ENCODE assay signal across 16 mouse cellular contexts in the genomic region with DNA sequence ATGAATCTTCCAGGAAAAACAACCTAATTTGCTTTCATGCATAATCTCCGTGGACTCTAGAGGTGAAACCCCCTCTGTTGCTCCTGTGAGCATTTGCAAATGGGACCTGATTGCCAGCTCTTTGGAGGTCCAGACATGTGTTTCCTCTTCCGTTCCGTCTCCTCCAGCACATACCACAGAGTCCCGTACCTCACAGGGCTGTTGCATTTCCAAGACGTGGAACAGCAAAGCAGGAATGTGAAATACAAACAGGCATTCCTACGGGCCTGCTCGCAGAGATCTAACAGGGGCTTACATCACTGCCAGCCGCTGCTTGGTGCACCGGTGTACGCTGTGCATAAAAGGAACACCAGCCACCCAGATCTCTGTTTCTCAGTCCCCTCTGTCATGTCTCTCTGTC. TPM values are rescaled to one million over a fixed set of nuclear protein-coding genes. Genes with fewer than 3 reads are reported as not detected.
DNase-seq lines count a peak whose midpoint lies in the region; ATAC-seq and TF ChIP-seq lines count a peak whose summit lies in the region.
"Had no signal": no experiment of that assay in that cellular context is flagged by ENCODE, and none has a peak within 500 bp of the region (broad histone marks: within the 10 kb centered on the region; RNA-seq: fewer than 3 reads in every experiment).

No protein-coding gene starts in this region.

- no peaks in the 10 kb centered on the region for H3K27me3 ChIP-seq in intestine, embryonic 15.5 days (replicated peaks)
- H3K27me3 ChIP-seq in intestine, postnatal 0 days (replicated peaks; ENCODE audit: control insufficient read depth, insufficient read depth, low read length) = no peaks in the 10 kb centered on the region
- H3K27me3 ChIP-seq: kidney, embryonic 15.5 days; liver, embryonic 13.5 days had no signal

- peak; percentile 26 for DNase-seq in embryo, embryonic 11 days
- DNase-seq in embryo, embryonic 10 days (ENCODE audit: low spot score) = no peak
- DNase-seq in heart, postnatal 10 days = peak; percentile 15 to 31
- no peak for DNase-seq in urinary bladder, postnatal 14 days (ENCODE audit: low spot score)
- no peak for DNase-seq in left cerebral cortex, postnatal 14 days (ENCODE audit: low spot score in 2 of 2)
- DNase-seq: adrenal gland, adult 8-10 months; cerebellum, adult 8-10 months; gastrocnemius, postnatal 36 days; liver, embryonic 13.5 days had no signal

- 31% methylated on average over 10 of the region's 10 CpGs for WGBS in intestine, embryonic 15.5 days
- 47% methylated on average over 10 of the region's 10 CpGs for whole genome bisulfite sequencing in intestine, postnatal 0 days

- TF ChIP-seq POLR2A in bone marrow macrophage, adult 2 months (IDR thresholded peaks at IDR 0.05; ENCODE audit: borderline replicate concordance, low read depth, low read length) = no peak

- H3K4me2 ChIP-seq in intestine, embryonic 15.5 days (replicated peaks) = no peak overlapping the region
- H3K4me2 ChIP-seq in intestine, postnatal 0 days (replicated peaks; ENCODE audit: low read depth) = no peak overlapping the region
- H3K4me2 ChIP-seq: kidney, embryonic 15.5 days; liver, embryonic 13.5 days had no signal

- H3K9me3 ChIP-seq in intestine, embryonic 15.5 days = no peaks in the 10 kb centered on the region
- H3K9me3 ChIP-seq in intestine, postnatal 0 days (ENCODE audit: control insufficient read depth) = no peaks in the 10 kb centered on the region
- H3K9me3 ChIP-seq: kidney, embryonic 15.5 days; liver, embryonic 13.5 days; midbrain, embryonic 10.5 days had no signal

- peak; percentile 23; the same call in 1 of the 2 replicates for ATAC-seq in intestine, embryonic 15.5 days
- ATAC-seq in intestine, postnatal 0 days = no peak; the same call in 1 of the 2 replicates
- ATAC-seq: hindbrain, postnatal 0 days had no signal

- peaks cover 10% of the 10 kb centered on the region; the same call in 1 of the 2 replicates for H3K4me1 ChIP-seq in intestine, embryonic 15.5 days (replicated peaks)
- H3K4me1 ChIP-seq in intestine, postnatal 0 days (replicated peaks; ENCODE audit: control insufficient read depth, insufficient read depth, low read length) = no peaks in the 10 kb centered on the region
- H3K4me1 ChIP-seq in bone marrow macrophage, adult 2 months (ENCODE audit: control insufficient read depth, insufficient read depth, low read length) = peaks cover 27% of the 10 kb centered on the region

- no peak overlapping the region for H3K27ac ChIP-seq in intestine, embryonic 15.5 days
- no peak overlapping the region for H3K27ac ChIP-seq in intestine, postnatal 0 days (ENCODE audit: low read depth, low read length)
- peak overlapping the region; percentile 71; the same call in 1 of the 2 replicates for H3K27ac ChIP-seq in bone marrow macrophage, adult 2 months (ENCODE audit: insufficient read depth, low read depth, low read length)
- H3K27ac ChIP-seq: hindbrain, postnatal 0 days; kidney, embryonic 15.5 days; liver, embryonic 13.5 days; midbrain, embryonic 10.5 days had no signal

- H3K4me3 ChIP-seq in intestine, embryonic 15.5 days (replicated peaks) = no peak overlapping the region
- no peak overlapping the region for H3K4me3 ChIP-seq in intestine, postnatal 0 days (ENCODE audit: low read depth, low read length)
- H3K4me3 ChIP-seq in bone marrow macrophage, adult 2 months (ENCODE audit: insufficient read depth, low read length) = no peak overlapping the region
- H3K4me3 ChIP-seq: kidney, embryonic 15.5 days; liver, embryonic 13.5 days; midbrain, embryonic 10.5 days; myocyte had no signal

- intact Hi-C loops in heart, postnatal 10 days (cut with DNase I) = loop anchor here (10.0 kb wide), 1 partner anchor 395 kb away; a partner anchor contains a TSS
- intact Hi-C loops in left cerebral cortex, postnatal 14 days (cut with DNase I) = loop anchor here (10.0 kb wide), 1 partner anchor 395 kb away; a partner anchor contains a TSS

- H3K9ac ChIP-seq in intestine, embryonic 15.5 days = no peak overlapping the region
- H3K9ac ChIP-seq in intestine, postnatal 0 days (ENCODE audit: low read depth, low read length) = no peak overlapping the region
- H3K9ac ChIP-seq: kidney, embryonic 15.5 days; liver, embryonic 13.5 days had no signal

- no peak for TF ChIP-seq CTCF in intestine, postnatal 0 days (IDR thresholded peaks at IDR 0.05; ENCODE audit: low read depth)
- no peak for TF ChIP-seq CTCF in bone marrow macrophage, adult 2 months (IDR thresholded peaks at IDR 0.05; ENCODE audit: low read depth, low read length)

- no peaks in the 10 kb centered on the region for H3K36me3 ChIP-seq in intestine, embryonic 15.5 days
- no peaks in the 10 kb centered on the region for H3K36me3 ChIP-seq in intestine, postnatal 0 days (ENCODE audit: control insufficient read depth, insufficient read depth)
- H3K36me3 ChIP-seq: kidney, embryonic 15.5 days; liver, embryonic 13.5 days; midbrain, embryonic 10.5 days had no signal

RNA-seq across cellular contexts. Expression of a gene that starts 35.7 kb away (rescaled TPM):
- 58.4 and 71.7 TPM in 2 replicates for polyA plus RNA-seq in intestine, embryonic 15.5 days (2015; fragmentation: Nextera tagmentation; extraction: Ambion mirVana)
- polyA plus RNA-seq in intestine, postnatal 0 days (2015; fragmentation: Nextera tagmentation; extraction: Ambion mirVana) = 117 and 120 TPM in 2 replicates
- polyA plus RNA-seq in bone marrow macrophage, adult 2 months (2012; ENCODE audit: insufficient read depth, insufficient read length, missing spikeins) = 63.7 and 105 TPM in 2 replicates
- 100 to 1,000 TPM; 124 to 128 TPM for total RNA-seq in heart, postnatal 10 days (2021)
- 10 to 100 TPM; 73.9 to 77.1 TPM for total RNA-seq in left cerebral cortex, postnatal 14 days (2021)

Comparison
In these comparisons a context has a peak if more than half of its experiments do, and no peak if none do; other contexts are left out.
1. DNase-seq: peak in embryo, embryonic 11 days (single experiment) and heart, postnatal 10 days (2 of 2); none in embryo, embryonic 10 days (single experiment), urinary bladder, postnatal 14 days (single experiment) and left cerebral cortex, postnatal 14 days (0 of 2).